Mouse (Mus musculus): Measurements from ENCODE around the gene Fbxl3. TPM values are rescaled to one million over a fixed set of nuclear protein-coding genes. Genes with fewer than 3 reads are reported as not detected.

Gene Fbxl3
- polyA plus RNA-seq, 1 experiment, result 97.4 TPM

GRCm38 (mm10) chr14:103037016-103037415 lies 62.4 kb downstream of the Fbxl3 start:
- DNase-seq (ENCODE audit: low read depth), result no peak

- DNase-seq (ENCODE audit: low read depth), result no peak
Measured at GRCm38 (mm10) chr14:103034076-103034475, 65.3 kb downstream of the Fbxl3 start.

GRCm38 (mm10) chr14:103033271-103033823 lies 66.0 kb downstream of the Fbxl3 start:
- DNase-seq (ENCODE audit: low read depth), result no peak

Other genes with a start within 250 kb of the Fbxl3 start
- 14.5 and 16.6 TPM in 2 replicates for gene Kctd12, start 116.9 kb downstream of the Fbxl3 start, polyA plus RNA-seq (2012; rRNA removed)
- 0.05 and 0.19 TPM in 2 replicates for gene Acod1, start 52.6 kb downstream of the Fbxl3 start, polyA plus RNA-seq (2012; rRNA removed)
- gene Cln5, start 29.4 kb downstream of the Fbxl3 start, polyA plus RNA-seq (2012; rRNA removed), result 24.6 and 24.9 TPM in 2 replicates
- 62.7 and 65.7 TPM in 2 replicates for gene Mycbp2, start 247.2 kb upstream of the Fbxl3 start, polyA plus RNA-seq (2012; rRNA removed)

Data from gonadal fat pad, adult 2 months (tissue).